Mouse (Mus musculus): ENCODE results near the gene Iqgap1.
"Not testable (repeated sequence)": the region's sequence is repeated elsewhere in the genome, so short reads cannot be mapped to it uniquely, and the experiment has no call there.

Iqgap1 gene

GRCm38 (mm10) chr7:80773834-80774614, 51.8 kb downstream of the Iqgap1 start:
- in situ Hi-C loops (cut with MseI, MboI): no loop called here

GRCm38 (mm10) chr7:80770466-80770865, 55.3 kb downstream of the Iqgap1 start:
- in situ Hi-C loops (cut with MseI, MboI): no loop called here

- in situ Hi-C loops (cut with MseI, MboI): no loop called here
Observed at GRCm38 (mm10) chr7:80766861-80767312, 58.9 kb downstream of the Iqgap1 start.

GRCm38 (mm10) chr7:80766072-80766471, 59.7 kb downstream of the Iqgap1 start:
- in situ Hi-C loops (cut with MseI, MboI): no loop called here

- in situ Hi-C loops (cut with MseI, MboI): no loop called here
Observed at GRCm38 (mm10) chr7:80763864-80764437, 61.8 kb downstream of the Iqgap1 start.

- in situ Hi-C loops (cut with MseI, MboI): no loop called here
Observed at GRCm38 (mm10) chr7:80762297-80762696, 63.5 kb downstream of the Iqgap1 start.

GRCm38 (mm10) chr7:80754086-80754485, 71.7 kb downstream of the Iqgap1 start:
- in situ Hi-C loops (cut with MseI, MboI): no loop called here

- in situ Hi-C loops (cut with MseI, MboI): no loop called here
Observed at GRCm38 (mm10) chr7:80753613-80754012, 72.2 kb downstream of the Iqgap1 start.

GRCm38 (mm10) chr7:80749624-80750023, 76.2 kb downstream of the Iqgap1 start:
- in situ Hi-C loops (cut with MseI, MboI): no loop called here

GRCm38 (mm10) chr7:80749109-80749508, 76.7 kb downstream of the Iqgap1 start:
- in situ Hi-C loops (cut with MseI, MboI): not testable (repeated sequence)

GRCm38 (mm10) chr7:80747371-80747770, 78.4 kb downstream of the Iqgap1 start:
- in situ Hi-C loops (cut with MseI, MboI): no loop called here

GRCm38 (mm10) chr7:80746166-80746761, 79.5 kb downstream of the Iqgap1 start:
- in situ Hi-C loops (cut with MseI, MboI): no loop called here

- in situ Hi-C loops (cut with MseI, MboI): no loop called here
Observed at GRCm38 (mm10) chr7:80745746-80746145, 80.0 kb downstream of the Iqgap1 start.

GRCm38 (mm10) chr7:80745250-80745649, 80.5 kb downstream of the Iqgap1 start:
- in situ Hi-C loops (cut with MseI, MboI): no loop called here

- in situ Hi-C loops (cut with MseI, MboI): no loop called here
Observed at GRCm38 (mm10) chr7:80743920-80744630, 81.7 kb downstream of the Iqgap1 start.

- in situ Hi-C loops (cut with MseI, MboI): no loop called here
Observed at GRCm38 (mm10) chr7:80742671-80743070, 83.1 kb downstream of the Iqgap1 start.

- in situ Hi-C loops (cut with MseI, MboI): no loop called here
Observed at GRCm38 (mm10) chr7:80740954-80741353, 84.8 kb downstream of the Iqgap1 start.

GRCm38 (mm10) chr7:80736199-80736598, 89.6 kb downstream of the Iqgap1 start:
- in situ Hi-C loops (cut with MseI, MboI): loop anchor here in 1 of 2 experiments (10.0 kb wide), 1 partner anchor 119 kb away; no protein-coding TSS in a partner anchor

- in situ Hi-C loops (cut with MseI, MboI): loop anchor here in 1 of 2 experiments (10.0 kb wide), 1 partner anchor 122 kb away; no protein-coding TSS in a partner anchor
Observed at GRCm38 (mm10) chr7:80732986-80733385, 92.8 kb downstream of the Iqgap1 start.

GRCm38 (mm10) chr7:80729662-80730061, 96.1 kb downstream of the Iqgap1 start:
- in situ Hi-C loops (cut with MseI, MboI): loop anchor here in 1 of 2 experiments (10.0 kb wide), 1 partner anchor 125 kb away; no protein-coding TSS in a partner anchor

- in situ Hi-C loops (cut with MseI, MboI): no loop called here
Observed at GRCm38 (mm10) chr7:80721041-80721440, 104.7 kb downstream of the Iqgap1 start.

- in situ Hi-C loops (cut with MseI, MboI): no loop called here
Observed at GRCm38 (mm10) chr7:80719582-80719981, 106.2 kb downstream of the Iqgap1 start.
